18 mouse cellular contexts compared by ENCODE assay signal in the genomic region with DNA sequence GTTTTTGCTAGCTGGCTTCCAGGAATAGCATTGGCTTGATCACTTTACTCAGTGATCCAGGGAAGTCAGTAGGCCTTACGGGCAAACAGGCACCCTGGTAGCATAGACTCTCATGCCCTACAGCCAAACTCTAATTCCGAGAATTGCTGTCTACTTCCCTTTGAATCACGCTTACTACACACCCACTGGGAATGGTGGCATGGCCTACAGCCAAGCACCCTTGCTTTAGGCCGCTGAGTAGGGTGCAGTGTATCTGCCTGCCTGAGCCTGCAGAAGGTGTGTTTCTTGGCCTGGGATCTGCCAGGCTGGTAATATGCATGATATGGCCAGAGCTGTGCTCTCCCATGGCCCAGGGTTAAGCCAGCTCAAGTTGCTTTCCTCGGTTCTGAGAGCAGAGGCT. TPM values are rescaled to one million over a fixed set of nuclear protein-coding genes. Genes with fewer than 3 reads are reported as not detected.
A peak's percentile ranks its signal among the peaks of the same experiment; 100 is the strongest.
DNase-seq lines count a peak whose midpoint lies in the region; ATAC-seq and TF ChIP-seq lines count a peak whose summit lies in the region.
"Had no signal": no experiment of that assay in that cellular context is flagged by ENCODE, and none has a peak within 500 bp of the region (broad histone marks: within the 10 kb centered on the region; RNA-seq: fewer than 3 reads in every experiment).

No protein-coding gene starts in this region.

- peaks cover 58% of the 10 kb centered on the region for H3K4me1 ChIP-seq in spleen, adult 2 months (ENCODE audit: control insufficient read depth, insufficient read depth, insufficient read length)
- no peaks in the 10 kb centered on the region for H3K4me1 ChIP-seq in forebrain, embryonic 16.5 days (replicated peaks; ENCODE audit: control insufficient read depth, insufficient read depth, low read length)
- H3K4me1 ChIP-seq: midbrain, embryonic 12.5 days had no signal

- DNase-seq in heart, adult 11 months: peak; percentile 91
- no peak for DNase-seq in heart, postnatal 4 days
- DNase-seq in spleen, adult 2 months (ENCODE audit: low read depth in 1 of 2, low spot score in 2 of 2): no peak
- no peak for DNase-seq in spleen, postnatal 36 days (ENCODE audit: low spot score in 2 of 2)
- DNase-seq in fat pad, adult 2 months (ENCODE audit: extremely low read depth, low read depth, low spot score): peak; percentile 97
- no peak for DNase-seq in right cerebral cortex, postnatal 25 days
- DNase-seq: B cell, adult 2 months; cerebellum, adult 9-11 months; heart, adult 18-20 months; heart, postnatal 36 days; kidney, postnatal 10 days had no signal

- H3K4me2 ChIP-seq in forebrain, embryonic 16.5 days (ENCODE audit: low read length): no peak overlapping the region
- H3K4me2 ChIP-seq: hindbrain, embryonic 15.5 days; intestine, embryonic 15.5 days; midbrain, embryonic 12.5 days; neural tube, embryonic 13.5 days had no signal

- no peaks in the 10 kb centered on the region for H3K27me3 ChIP-seq in spleen, adult 2 months (ENCODE audit: control insufficient read depth, insufficient read depth, low read length)
- no peaks in the 10 kb centered on the region for H3K27me3 ChIP-seq in forebrain, embryonic 16.5 days (replicated peaks; ENCODE audit: control insufficient read depth, insufficient read depth, low read length)
- H3K27me3 ChIP-seq: intestine, embryonic 15.5 days had no signal

- H3K4me3 ChIP-seq in spleen, adult 2 months (ENCODE audit: extremely low read depth, insufficient read depth, insufficient read length): no peak overlapping the region
- no peak overlapping the region for H3K4me3 ChIP-seq in forebrain, embryonic 16.5 days (replicated peaks; ENCODE audit: low read length)
- H3K4me3 ChIP-seq: hindbrain, embryonic 15.5 days; intestine, embryonic 15.5 days; midbrain, embryonic 12.5 days; neural tube, embryonic 13.5 days had no signal

- H3K36me3 ChIP-seq in spleen, adult 2 months (ENCODE audit: control insufficient read depth, insufficient read depth, low read length): peaks cover 3% of the 10 kb centered on the region; the same call in 1 of the 2 replicates
- no peaks in the 10 kb centered on the region for H3K36me3 ChIP-seq in forebrain, embryonic 16.5 days (ENCODE audit: control insufficient read depth, insufficient read depth)
- H3K36me3 ChIP-seq: hindbrain, embryonic 15.5 days; intestine, embryonic 15.5 days; midbrain, embryonic 12.5 days; neural tube, embryonic 13.5 days had no signal

- H3K9ac ChIP-seq in forebrain, embryonic 16.5 days (replicated peaks; ENCODE audit: low read depth, low read length): no peak overlapping the region
- H3K9ac ChIP-seq: hindbrain, embryonic 15.5 days; intestine, embryonic 15.5 days; liver, embryonic 14.5 days; midbrain, embryonic 12.5 days; neural tube, embryonic 13.5 days had no signal

- TF ChIP-seq CTCF in spleen, adult 2 months (IDR thresholded peaks at IDR 0.05; ENCODE audit: extremely low read depth, insufficient read depth, insufficient read length, insufficient replicate concordance): no peak

- ATAC-seq in forebrain, embryonic 16.5 days: no peak
- ATAC-seq: forebrain, embryonic 14.5 days; intestine, embryonic 15.5 days had no signal

- H3K9me3 ChIP-seq in forebrain, embryonic 16.5 days (ENCODE audit: control insufficient read depth, low read length): no peaks in the 10 kb centered on the region
- H3K9me3 ChIP-seq: hindbrain, embryonic 15.5 days; intestine, embryonic 15.5 days; midbrain, embryonic 12.5 days; neural tube, embryonic 13.5 days had no signal

- no peak for TF ChIP-seq POLR2A in spleen, adult 2 months (IDR thresholded peaks at IDR 0.05; ENCODE audit: low read depth, low read length)

- 81% methylated on average over 5 of the region's 5 CpGs for WGBS in spleen, adult 2 months
- WGBS in forebrain, embryonic 16.5 days: 80% methylated on average over 5 of the region's 5 CpGs

- peak overlapping the region; percentile 13; the same call in 1 of the 2 replicates for H3K27ac ChIP-seq in spleen, adult 2 months (ENCODE audit: insufficient read depth, low read length)
- no peak overlapping the region for H3K27ac ChIP-seq in forebrain, embryonic 16.5 days (ENCODE audit: low read length)
- H3K27ac ChIP-seq: hindbrain, embryonic 15.5 days; intestine, embryonic 15.5 days; liver, embryonic 14.5 days; midbrain, embryonic 12.5 days; neural tube, embryonic 13.5 days had no signal

RNA-seq across cellular contexts. Expression of a gene that starts 3.1 kb away (rescaled TPM):
- 1 to 10 TPM; 6.1 to 7.9 TPM for total RNA-seq in heart, postnatal 4 days (2021)
- 50.7 and 51.3 TPM in 2 replicates for polyA plus RNA-seq in spleen, adult 2 months (2012; rRNA removed)
- polyA plus RNA-seq in forebrain, embryonic 16.5 days (2015; fragmentation: Nextera tagmentation; extraction: Ambion mirVana): 29.1 and 31.2 TPM in 2 replicates

RNA-seq across cellular contexts. Expression of a gene that starts 14.9 kb away (rescaled TPM):
- 10 to 100 TPM in 1 of 2 experiments, 1 to 10 TPM in 1; 8.8 to 10.3 TPM for total RNA-seq in heart, postnatal 4 days (2021)
- polyA plus RNA-seq in spleen, adult 2 months (2012; rRNA removed): 23.3 and 27.4 TPM in 2 replicates
- polyA plus RNA-seq in forebrain, embryonic 16.5 days (2015; fragmentation: Nextera tagmentation; extraction: Ambion mirVana): 8.6 and 8.7 TPM in 2 replicates

RNA-seq across cellular contexts. Expression of a gene that starts 44.7 kb away (rescaled TPM):
- 100 to 1,000 TPM; 202 to 209 TPM for total RNA-seq in heart, postnatal 4 days (2021)
- 152 and 170 TPM in 2 replicates for polyA plus RNA-seq in spleen, adult 2 months (2012; rRNA removed)
- 224 and 243 TPM in 2 replicates for polyA plus RNA-seq in forebrain, embryonic 16.5 days (2015; fragmentation: Nextera tagmentation; extraction: Ambion mirVana)

Comparison
In these comparisons a context has a peak if more than half of its experiments do, and no peak if none do; other contexts are left out.
1. DNase-seq: peak in heart, adult 11 months (single experiment) and fat pad, adult 2 months (single experiment); none in heart, postnatal 4 days (single experiment), spleen, adult 2 months (0 of 2), spleen, postnatal 36 days (0 of 2) and right cerebral cortex, postnatal 25 days (single experiment).